Mouse (Mus musculus) neural tube, embryonic 11.5 days (tissue): Measurements from ENCODE around the gene Mrrf. TPM values are rescaled to one million over a fixed set of nuclear protein-coding genes. Genes with fewer than 3 reads are reported as not detected.
"Not testable (repeated sequence)": the region's sequence is repeated elsewhere in the genome, so short reads cannot be mapped to it uniquely, and the experiment has no call there.

ENCODE experiments used
- ATAC-seq: fragments of 200-750 bp; cut with Nextera tagmentation; 2 replicates; pipeline ENCODE4 v1.8.0; 2017; ENCODE audit warnings: moderate number of reproducible peaks, mild to moderate bottlenecking, moderate TSS enrichment, moderate library complexity; ENCODE audit not compliant: insufficient read depth, low FRiP score, low TSS enrichment
- DNase-seq: peaks from one replicate; pipeline ENCODE4 v3.0.0-alpha.2; 2015; ENCODE audit warnings: low spot score
- H3K27ac ChIP-seq: fragments of 300-500 bp; sonication (generic); 2 replicates; pipeline ENCODE4 v1.5.1; 2014; ENCODE audit warnings: low read depth, mild to moderate bottlenecking, low read length
- H3K27me3 ChIP-seq: fragments of 300-500 bp; sonication (generic); 2 replicates; pipeline ENCODE4 v1.6.1; 2014; ENCODE audit warnings: mild to moderate bottlenecking, low read length, mixed read lengths; ENCODE audit not compliant: control insufficient read depth, insufficient read depth
- H3K36me3 ChIP-seq: fragments of 300-500 bp; sonication (generic); 2 replicates; pipeline ENCODE4 v1.6.1; 2014; ENCODE audit warnings: mild to moderate bottlenecking, low read length, moderate library complexity, mixed read lengths; ENCODE audit not compliant: control insufficient read depth, insufficient read depth
- H3K4me1 ChIP-seq: fragments of 300-500 bp; sonication (generic); 2 replicates; pipeline ENCODE4 v1.6.1; 2014; ENCODE audit warnings: low read length, mixed read lengths; ENCODE audit not compliant: control insufficient read depth, insufficient read depth
- H3K4me2 ChIP-seq: fragments of 300-500 bp; sonication (generic); 2 replicates; pipeline ENCODE4 v1.6.1; 2014; ENCODE audit warnings: low read depth, mild to moderate bottlenecking, moderate library complexity
- H3K4me3 ChIP-seq: fragments of 300-500 bp; sonication (generic); 2 replicates; pipeline ENCODE4 v1.5.1; 2014; ENCODE audit warnings: low read depth, low read length
- H3K9ac ChIP-seq: fragments of 300-500 bp; sonication (generic); 2 replicates; pipeline ENCODE4 v1.6.1; 2014; ENCODE audit warnings: mild to moderate bottlenecking, low read length
- H3K9me3 ChIP-seq: fragments of 300-500 bp; sonication (generic); 2 replicates; pipeline ENCODE4 v1.6.1; 2016; ENCODE audit warnings: low read length; ENCODE audit not compliant: control insufficient read depth
- WGBS: fragments of 180-500 bp; shearing (Covaris S2); extraction: QIAGEN DNeasy Blood & Tissue Kit; methylation state at CpG from one replicate; pipeline ENCODE4 v1.1.7; 2014; 5-methylcytosine and 5-hydroxymethylcytosine counted together
- polyA plus RNA-seq: library from polyadenylated mRNA; unstranded; fragments of >200 nt; fragmentation: Nextera tagmentation; extraction: Ambion mirVana; gene quantifications from 2 replicates; pipeline ENCODE4 v1.2.1, GENCODE M21; 2014

Mrrf gene
- polyA plus RNA-seq, 1 experiment from 2014 or later: 31.3 TPM

DNA sequence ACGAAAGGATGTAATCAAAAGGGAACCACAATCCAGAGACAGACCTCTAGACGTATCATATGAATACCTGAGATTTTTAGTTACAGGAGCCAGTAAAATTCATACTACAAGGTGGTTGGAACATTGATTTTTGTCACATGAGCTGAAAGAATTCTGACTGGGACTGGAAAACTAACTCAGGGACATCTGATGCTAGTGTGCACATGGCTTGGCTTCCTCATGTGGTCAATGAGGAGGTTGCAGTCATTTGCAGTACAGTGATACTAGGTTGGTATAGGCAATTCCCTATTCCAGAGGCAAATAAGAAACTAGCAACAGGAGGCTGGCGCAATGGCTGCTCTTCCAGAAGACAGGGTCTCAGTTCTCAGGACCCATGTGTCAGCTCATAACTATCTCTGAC, 23.6 kb upstream of the Mrrf start:
- H3K9ac ChIP-seq: no peak overlapping the region
- H3K4me2 ChIP-seq: no peak overlapping the region
- H3K27me3 ChIP-seq: peaks cover 22% of the 10 kb centered on the region
- ATAC-seq: no peak
- no peak overlapping the region for H3K4me3 ChIP-seq
- DNase-seq: no peak
- no peak overlapping the region for H3K27ac ChIP-seq
- no peaks in the 10 kb centered on the region for H3K4me1 ChIP-seq
- H3K36me3 ChIP-seq: peaks cover 2% of the 10 kb centered on the region; the same call in 1 of the 2 replicates
- H3K9me3 ChIP-seq: no peaks in the 10 kb centered on the region
- WGBS: 77% methylated on average over 3 of the region's 3 CpGs

DNA sequence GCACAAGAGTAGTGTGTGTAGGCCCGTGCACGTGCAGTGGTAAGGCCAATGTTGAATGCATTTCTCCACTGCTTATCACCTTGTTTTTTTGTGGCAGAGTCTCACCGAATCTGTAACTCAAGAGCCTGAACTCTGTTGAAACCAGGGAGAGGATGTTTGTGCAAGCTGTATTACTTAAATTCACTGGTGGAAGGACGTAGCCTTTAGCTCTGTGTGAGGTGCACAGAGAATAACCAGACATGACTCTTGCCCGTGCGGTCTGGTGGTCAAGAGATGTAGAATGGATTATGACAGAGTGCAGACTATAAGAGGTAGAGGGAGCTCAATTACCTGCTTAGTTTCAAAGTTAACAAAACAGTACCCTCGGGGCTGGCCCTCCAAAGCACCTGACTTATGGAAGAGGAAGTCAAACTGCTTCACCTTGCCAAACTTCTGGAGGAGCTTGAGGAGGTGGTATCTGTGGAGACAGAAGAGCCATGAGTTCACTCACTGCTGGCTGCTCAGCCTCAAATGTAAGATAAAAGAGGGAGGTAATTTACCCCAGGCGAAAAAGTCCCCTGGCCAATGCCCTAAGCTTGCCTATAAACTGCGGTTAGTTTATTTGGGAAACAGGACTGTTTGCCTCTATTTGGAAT, 9.3 kb upstream of the Mrrf start:
- Histone ChIP-seq H3K4me1 (no peaks in the 10 kb centered on the region), H3K36me3 (peaks cover 4% of the 10 kb centered on the region), H3K27ac (no peak overlapping the region), H3K4me2 (no peak overlapping the region), H3K9me3 (no peaks in the 10 kb centered on the region), H3K27me3 (no peaks in the 10 kb centered on the region), H3K9ac (no peak overlapping the region), H3K4me3 (no peak overlapping the region)
- WGBS: 92% methylated on average over 9 of the region's 9 CpGs
- ATAC-seq (no peak), DNase-seq (no peak)

GRCm38 (mm10) chr2:36127973-36128372, 8.2 kb upstream of the Mrrf start:
- H3K4me1 ChIP-seq: no peaks in the 10 kb centered on the region
- H3K9ac ChIP-seq: no peak overlapping the region
- H3K4me3 ChIP-seq: no peak overlapping the region
- H3K27me3 ChIP-seq: no peaks in the 10 kb centered on the region
- DNase-seq: no peak
- H3K4me2 ChIP-seq: no peak overlapping the region
- ATAC-seq: no peak
- H3K27ac ChIP-seq: no peak overlapping the region
- peaks cover 2% of the 10 kb centered on the region; the same call in 1 of the 2 replicates for H3K36me3 ChIP-seq
- no peaks in the 10 kb centered on the region for H3K9me3 ChIP-seq
- WGBS: 79% methylated on average over 4 of the region's 4 CpGs

DNA sequence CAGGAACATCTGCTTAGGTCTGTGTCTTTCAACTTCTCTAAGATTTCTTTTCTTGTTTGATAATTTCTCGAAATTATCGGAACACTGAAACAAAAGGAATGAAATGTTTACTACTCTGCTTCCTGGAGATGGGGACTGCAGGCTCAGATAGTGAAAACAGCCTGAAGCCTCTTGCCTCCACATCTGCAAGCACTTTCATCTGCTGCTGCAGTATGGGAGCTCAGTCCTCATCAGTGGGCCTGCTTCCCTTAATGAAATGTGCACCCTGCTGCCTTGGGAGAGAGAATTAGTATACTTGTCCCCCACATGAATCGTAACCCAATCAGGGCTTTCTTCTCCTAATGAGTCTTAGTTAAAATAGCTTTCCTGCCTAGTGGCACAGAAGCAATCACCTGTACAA, 7.1 kb upstream of the Mrrf start:
- Histone ChIP-seq H3K4me3 (no peak overlapping the region), H3K36me3 (peaks cover 5% of the 10 kb centered on the region; the same call in 1 of the 2 replicates), H3K9me3 (no peaks in the 10 kb centered on the region), H3K4me1 (no peaks in the 10 kb centered on the region), H3K27ac (no peak overlapping the region), H3K27me3 (no peaks in the 10 kb centered on the region), H3K4me2 (no peak overlapping the region), H3K9ac (no peak overlapping the region)
- 93% methylated on average over 3 of the region's 3 CpGs for WGBS
- ATAC-seq (no peak), DNase-seq (no peak)

DNA sequence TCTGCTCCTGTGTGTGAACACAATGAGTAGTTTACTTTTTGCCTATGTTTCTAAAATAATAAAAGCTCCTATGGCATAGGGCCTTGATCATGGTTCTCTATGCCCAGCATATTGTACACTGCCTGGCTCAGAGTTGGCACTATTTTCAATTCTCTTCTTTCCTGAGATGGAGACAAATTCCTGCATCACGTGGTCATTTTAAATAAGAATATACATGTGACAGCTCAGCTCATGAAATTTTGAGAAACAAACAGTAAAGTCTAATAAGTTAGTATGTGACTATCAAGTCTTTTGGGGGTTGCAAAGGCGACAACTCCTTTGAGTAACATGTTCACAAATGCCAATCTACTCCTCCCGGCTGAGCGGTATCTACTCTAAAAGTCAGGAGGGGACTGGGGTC, 302 bp upstream of the Mrrf start:
- DNase-seq (no peak), ATAC-seq (no peak)
- Histone ChIP-seq H3K4me2 (peak overlapping the region; percentile 62), H3K36me3 (peaks cover 5% of the 10 kb centered on the region), H3K27me3 (no peaks in the 10 kb centered on the region), H3K9ac (peak overlapping the region; percentile 80), H3K4me1 (peaks cover 5% of the 10 kb centered on the region; the same call in 1 of the 2 replicates), H3K4me3 (peak overlapping the region; percentile 78), H3K9me3 (no peaks in the 10 kb centered on the region), H3K27ac (0 out of 2 replicates have a peak overlapping the region, but pooled peaks have one; percentile 55)
- WGBS: under 1% methylated on average over 4 of the region's 4 CpGs

DNA sequence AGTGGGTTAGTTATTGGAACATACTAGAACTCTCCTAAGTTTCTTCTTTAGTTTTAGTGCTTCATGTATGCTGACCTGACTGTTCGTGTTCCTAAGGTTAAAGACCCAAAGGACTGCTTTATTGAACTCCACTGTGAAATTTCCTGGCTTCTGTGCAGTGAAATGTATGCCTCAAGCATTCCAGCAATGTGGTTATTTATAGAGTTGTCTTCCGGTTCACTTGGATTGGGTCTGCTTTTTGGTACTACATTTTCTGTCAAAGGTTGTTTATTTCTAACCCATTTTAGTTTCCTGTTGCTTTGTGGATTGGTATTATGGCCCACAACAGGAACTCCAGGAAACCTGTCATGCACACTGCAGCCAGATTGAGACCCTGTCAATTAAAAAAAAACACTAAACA, 2.9 kb downstream of the Mrrf start:
- no peak overlapping the region for H3K4me3 ChIP-seq
- no peak overlapping the region for H3K27ac ChIP-seq
- DNase-seq: no peak
- 86% methylated on average over 2 of the region's 2 CpGs for WGBS
- peaks cover 5% of the 10 kb centered on the region; the same call in 1 of the 2 replicates for H3K4me1 ChIP-seq
- no peak for ATAC-seq
- no peaks in the 10 kb centered on the region for H3K27me3 ChIP-seq
- no peaks in the 10 kb centered on the region; the same call in 1 of the 2 replicates for H3K36me3 ChIP-seq
- H3K9ac ChIP-seq: no peak overlapping the region
- H3K9me3 ChIP-seq: no peaks in the 10 kb centered on the region
- H3K4me2 ChIP-seq: no peak overlapping the region

DNA sequence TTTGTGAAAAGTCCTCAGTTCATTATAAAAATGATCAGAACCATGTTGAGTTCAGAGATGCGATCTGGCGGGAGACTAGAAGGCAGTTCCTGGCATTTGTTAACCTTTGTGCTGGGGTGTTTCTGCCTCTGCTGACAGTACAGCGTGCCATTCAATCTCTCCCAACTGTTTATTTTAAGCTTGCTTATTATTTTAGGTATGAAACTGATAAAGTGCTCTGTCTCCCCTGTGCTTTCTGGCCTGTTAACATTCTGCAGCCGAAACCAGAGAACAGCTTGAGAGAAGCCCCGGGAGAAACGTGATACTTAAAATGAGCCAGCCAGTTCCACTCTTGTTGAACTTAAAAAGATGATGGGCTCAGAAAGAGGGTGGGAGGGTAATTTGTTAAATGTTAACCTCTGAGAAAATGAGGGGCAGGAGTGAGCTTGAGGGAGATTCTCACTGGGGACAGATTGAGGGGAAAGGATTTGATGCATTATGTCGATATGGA, 12.7 kb downstream of the Mrrf start:
- no peak for ATAC-seq
- H3K4me1 ChIP-seq: no peaks in the 10 kb centered on the region
- no peak overlapping the region for H3K9ac ChIP-seq
- 85% methylated on average over 7 of the region's 7 CpGs for WGBS
- H3K36me3 ChIP-seq: no peaks in the 10 kb centered on the region
- no peak overlapping the region for H3K4me2 ChIP-seq
- H3K4me3 ChIP-seq: no peak overlapping the region
- no peak overlapping the region for H3K27ac ChIP-seq
- DNase-seq: no peak
- no peaks in the 10 kb centered on the region for H3K9me3 ChIP-seq
- no peaks in the 10 kb centered on the region for H3K27me3 ChIP-seq

GRCm38 (mm10) chr2:36152401-36152800, 16.2 kb downstream of the Mrrf start:
- H3K9ac ChIP-seq, H3K4me1 ChIP-seq, H3K4me3 ChIP-seq, H3K36me3 ChIP-seq, H3K9me3 ChIP-seq, DNase-seq, H3K27me3 ChIP-seq, ATAC-seq, H3K27ac ChIP-seq, H3K4me2 ChIP-seq: not testable (repeated sequence)
- WGBS: 98% methylated on average over 4 of the region's 4 CpGs

DNA sequence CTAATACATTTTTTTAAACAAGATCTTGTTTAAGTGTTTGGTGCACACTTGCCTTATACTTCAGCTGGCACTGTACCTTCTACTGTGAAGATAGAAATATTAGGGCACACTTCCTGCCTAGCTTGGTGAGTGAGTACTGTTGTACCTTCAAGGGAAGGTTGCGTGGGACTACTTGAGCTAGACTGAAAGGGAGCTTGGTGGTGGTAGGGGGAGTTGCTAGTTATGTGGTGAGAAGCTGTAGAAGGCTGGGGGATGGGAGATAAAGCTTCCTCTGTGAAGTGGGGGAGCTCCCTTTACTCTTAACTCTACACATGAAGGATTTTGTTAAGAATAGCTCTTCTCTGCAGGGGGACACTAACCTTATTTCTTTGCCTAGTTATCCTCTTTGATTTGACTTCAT, 21.3 kb downstream of the Mrrf start:
- no peak for ATAC-seq
- no peak overlapping the region for H3K4me2 ChIP-seq
- no peaks in the 10 kb centered on the region for H3K4me1 ChIP-seq
- H3K9me3 ChIP-seq: no peaks in the 10 kb centered on the region
- 83% methylated on average over 1 of the region's 1 CpGs for WGBS
- H3K4me3 ChIP-seq: no peak overlapping the region
- no peak overlapping the region for H3K9ac ChIP-seq
- no peaks in the 10 kb centered on the region; the same call in 1 of the 2 replicates for H3K36me3 ChIP-seq
- H3K27ac ChIP-seq: no peak overlapping the region
- no peaks in the 10 kb centered on the region for H3K27me3 ChIP-seq
- no peak for DNase-seq
